Mouse (Mus musculus) forebrain, embryonic 11.5 days (tissue): Measurements from ENCODE around the gene Cul4a. TPM values are rescaled to one million over a fixed set of nuclear protein-coding genes. Genes with fewer than 3 reads are reported as not detected.
"Not testable (repeated sequence)": the region's sequence is repeated elsewhere in the genome, so short reads cannot be mapped to it uniquely, and the experiment has no call there.

Experiments
- ATAC-seq: fragments of 200-750 bp; cut with Nextera tagmentation; replicated peaks from 2 replicates; pipeline ENCODE4 v1.8.0; 2017; ENCODE audit warnings: moderate TSS enrichment; ENCODE audit not compliant: low FRiP score
- DNase-seq: peaks from one replicate; pipeline ENCODE4 v3.0.0-alpha.2; 2017; ENCODE audit warnings: low spot score
- H3K27ac ChIP-seq: fragments of 300-500 bp; sonication (generic); 2 replicates; pipeline ENCODE4 v1.5.1; 2014; ENCODE audit warnings: low read depth, low read length
- H3K27me3 ChIP-seq: fragments of 300-500 bp; sonication (generic); 2 replicates; pipeline ENCODE4 v1.6.1; 2014; ENCODE audit warnings: mild to moderate bottlenecking, low read length, mixed read lengths; ENCODE audit not compliant: control insufficient read depth, insufficient read depth
- H3K36me3 ChIP-seq: fragments of 300-500 bp; sonication (generic); 2 replicates; pipeline ENCODE4 v1.6.1; 2014; ENCODE audit warnings: mild to moderate bottlenecking, low read length, moderate library complexity, mixed read lengths; ENCODE audit not compliant: control insufficient read depth, insufficient read depth
- H3K4me1 ChIP-seq: fragments of 300-500 bp; sonication (generic); replicated peaks from 2 replicates; pipeline ENCODE4 v1.6.1; 2014; ENCODE audit warnings: low read length, mixed read lengths; ENCODE audit not compliant: control insufficient read depth, insufficient read depth
- H3K4me2 ChIP-seq: fragments of 300-500 bp; sonication (generic); 2 replicates; pipeline ENCODE4 v1.6.1; 2014; ENCODE audit warnings: low read depth, mild to moderate bottlenecking, low read length, moderate library complexity, mixed read lengths; ENCODE audit not compliant: severe bottlenecking
- H3K4me3 ChIP-seq: fragments of 300-500 bp; sonication (generic); 2 replicates; pipeline ENCODE4 v1.5.1; 2014; ENCODE audit warnings: low read depth, low read length
- H3K9ac ChIP-seq: fragments of 300-500 bp; sonication (generic); 2 replicates; pipeline ENCODE4 v1.6.1; 2014; ENCODE audit warnings: low read length
- H3K9me3 ChIP-seq: fragments of 300-500 bp; sonication (generic); 2 replicates; pipeline ENCODE4 v1.6.1; 2016; ENCODE audit warnings: low read length, mixed read lengths; ENCODE audit not compliant: control insufficient read depth
- WGBS: fragments of 180-500 bp; shearing (Covaris S2); extraction: QIAGEN DNeasy Blood & Tissue Kit; methylation state at CpG from one replicate; pipeline ENCODE4 v1.1.7; 2014; 5-methylcytosine and 5-hydroxymethylcytosine counted together
- polyA plus RNA-seq: library from polyadenylated mRNA; unstranded; fragments of >200 nt; fragmentation: Nextera tagmentation; extraction: Ambion mirVana; gene quantifications from 2 replicates; pipeline ENCODE4 v1.2.1, GENCODE M21; 2014

The Cul4a gene
- polyA plus RNA-seq, 1 experiment from 2014 or later, result 91.4 TPM

- Histone ChIP-seq H3K4me2 (no peak overlapping the region), H3K36me3 (no peaks in the 10 kb centered on the region; the same call in 1 of the 2 replicates), H3K9me3 (no peaks in the 10 kb centered on the region), H3K4me1 (no peaks in the 10 kb centered on the region), H3K9ac (no peak overlapping the region), H3K4me3 (no peak overlapping the region), H3K27me3 (no peaks in the 10 kb centered on the region), H3K27ac (no peak overlapping the region)
- ATAC-seq (no peak), DNase-seq (no peak)
- WGBS, result 88% methylated on average over 3 of the region's 3 CpGs
Measured at GRCm38 (mm10) chr8:13118516-13118915, 13.1 kb downstream of the Cul4a start.

GRCm38 (mm10) chr8:13120882-13121665 lies 15.7 kb downstream of the Cul4a start:
- Histone ChIP-seq H3K27me3 (no peaks in the 10 kb centered on the region), H3K9me3 (no peaks in the 10 kb centered on the region), H3K9ac (no peak overlapping the region), H3K4me2 (no peak overlapping the region), H3K27ac (no peak overlapping the region), H3K4me3 (no peak overlapping the region), H3K4me1 (no peaks in the 10 kb centered on the region), H3K36me3 (peaks cover 2% of the 10 kb centered on the region)
- ATAC-seq (no peak), DNase-seq (no peak)
- WGBS, result 93% methylated on average over 7 of the region's 7 CpGs

- Histone ChIP-seq H3K9ac (no peak overlapping the region), H3K36me3 (peaks cover 2% of the 10 kb centered on the region), H3K9me3 (no peaks in the 10 kb centered on the region), H3K27me3 (no peaks in the 10 kb centered on the region), H3K4me2 (no peak overlapping the region), H3K4me1 (no peaks in the 10 kb centered on the region), H3K4me3 (no peak overlapping the region), H3K27ac (no peak overlapping the region)
- no peak for DNase-seq
- 97% methylated on average over 7 of the region's 7 CpGs for WGBS
- ATAC-seq, result no peak
Measured at GRCm38 (mm10) chr8:13122887-13123421, 17.5 kb downstream of the Cul4a start.

- no peaks in the 10 kb centered on the region for H3K27me3 ChIP-seq
- DNase-seq (peak; percentile 17), ATAC-seq (no peak)
- H3K9ac ChIP-seq, result no peak overlapping the region
- H3K4me2 ChIP-seq, result no peak overlapping the region
- H3K4me1 ChIP-seq, result no peaks in the 10 kb centered on the region
- no peaks in the 10 kb centered on the region for H3K9me3 ChIP-seq
- no peak overlapping the region for H3K4me3 ChIP-seq
- WGBS, result 93% methylated on average over 8 of the region's 8 CpGs
- no peak overlapping the region for H3K27ac ChIP-seq
- H3K36me3 ChIP-seq, result peaks cover 2% of the 10 kb centered on the region
Measured at GRCm38 (mm10) chr8:13124897-13125296, 19.5 kb downstream of the Cul4a start.

- H3K36me3 ChIP-seq, H3K4me3 ChIP-seq, H3K27me3 ChIP-seq, H3K9ac ChIP-seq, H3K4me1 ChIP-seq, H3K4me2 ChIP-seq, H3K27ac ChIP-seq, ATAC-seq, H3K9me3 ChIP-seq: not testable (repeated sequence)
- DNase-seq, result peak; percentile 69
- 71% methylated on average over 9 of the region's 9 CpGs for WGBS
Measured at GRCm38 (mm10) chr8:13132220-13132619, 26.8 kb downstream of the Cul4a start.

GRCm38 (mm10) chr8:13139641-13140182 lies 34.3 kb downstream of the Cul4a start:
- no peaks in the 10 kb centered on the region for H3K4me1 ChIP-seq
- H3K9ac ChIP-seq, result no peak overlapping the region
- no peaks in the 10 kb centered on the region for H3K27me3 ChIP-seq
- H3K4me3 ChIP-seq, result no peak overlapping the region
- no peak overlapping the region for H3K4me2 ChIP-seq
- 95% methylated on average over 6 of the region's 6 CpGs for WGBS
- H3K9me3 ChIP-seq, result no peaks in the 10 kb centered on the region
- ATAC-seq (no peak), DNase-seq (no peak)
- no peak overlapping the region for H3K27ac ChIP-seq
- peaks cover 11% of the 10 kb centered on the region for H3K36me3 ChIP-seq

- no peak for ATAC-seq
- Histone ChIP-seq H3K4me3 (no peak overlapping the region), H3K4me2 (no peak overlapping the region), H3K9me3 (no peaks in the 10 kb centered on the region), H3K4me1 (no peaks in the 10 kb centered on the region), H3K27ac (no peak overlapping the region), H3K9ac (no peak overlapping the region), H3K36me3 (peaks cover 11% of the 10 kb centered on the region), H3K27me3 (no peaks in the 10 kb centered on the region)
- WGBS, result 93% methylated on average over 5 of the region's 5 CpGs
- no peak for DNase-seq
Measured at GRCm38 (mm10) chr8:13141681-13142080, 36.3 kb downstream of the Cul4a start.

GRCm38 (mm10) chr8:13148476-13148875 lies 43.1 kb downstream of the Cul4a start:
- DNase-seq, result no peak
- no peaks in the 10 kb centered on the region for H3K4me1 ChIP-seq
- no peak overlapping the region for H3K4me2 ChIP-seq
- no peaks in the 10 kb centered on the region for H3K9me3 ChIP-seq
- H3K27ac ChIP-seq, result no peak overlapping the region
- 93% methylated on average over 2 of the region's 2 CpGs for WGBS
- H3K36me3 ChIP-seq, result peaks cover 4% of the 10 kb centered on the region; the same call in 1 of the 2 replicates
- no peaks in the 10 kb centered on the region for H3K27me3 ChIP-seq
- no peak overlapping the region for H3K4me3 ChIP-seq
- no peak for ATAC-seq
- no peak overlapping the region for H3K9ac ChIP-seq
